Mouse (Mus musculus) mature B cell (primary cell): ENCODE measurements around the gene Hist1h2ac.

ENCODE experiments used
- in situ Hi-C: fragments of 300-500 bp; cut with MboI; formaldehyde crosslinking; loops from 2 replicates; pipeline ENCODE4 v1.14.3; 2019

Gene Hist1h2ac

GRCm38 (mm10) chr13:23699767-23700166 is 16.0 kb upstream of the Hist1h2ac start:
- in situ Hi-C loops: loop anchor here (5.0 to 25.0 kb wide), 2 partner anchors 38 to 112 kb away; partner anchors contain the start of genes Hist1h1c, Hist1h3d and Hist1h4d

DNA sequence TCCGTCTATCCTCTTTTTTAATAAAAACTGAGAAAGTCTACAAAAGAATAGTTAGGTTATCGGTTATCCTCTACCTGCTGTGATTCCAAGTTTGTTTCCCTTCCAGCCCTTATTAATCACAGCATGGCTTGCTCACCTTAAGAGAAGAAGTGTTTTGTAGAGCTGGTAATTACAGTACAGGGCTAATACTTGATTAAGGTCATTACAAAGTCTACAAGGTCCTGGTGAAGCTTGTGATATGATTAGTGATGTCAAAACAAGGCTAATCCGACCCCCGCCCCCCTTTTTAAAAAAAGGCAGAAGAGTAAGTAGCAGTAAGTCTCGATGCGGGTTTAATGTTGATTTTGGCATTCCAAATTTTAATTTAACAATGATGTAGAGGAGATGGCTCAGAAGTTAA is 15.2 kb upstream of the Hist1h2ac start:
- in situ Hi-C loops: loop anchor here (5.0 to 25.0 kb wide), 2 partner anchors 38 to 112 kb away; partner anchors contain the start of genes Hist1h1c, Hist1h3d and Hist1h4d

- in situ Hi-C loops: loop anchor here (5.0 to 25.0 kb wide), 2 partner anchors 39 to 111 kb away; partner anchors contain the start of genes Hist1h1c, Hist1h3d and Hist1h4d
These were observed 14.5 kb upstream of the Hist1h2ac start, which contains the start of gene Hist1h4c for GRCm38 (mm10) chr13:23698300-23698693. Gene Hist1h4c (minus strand): TSS chr13:23698454.

GRCm38 (mm10) chr13:23697491-23698299 is 13.9 kb upstream of the Hist1h2ac start:
- in situ Hi-C loops: loop anchor here (5.0 to 25.0 kb wide), 2 partner anchors 40 to 110 kb away; partner anchors contain the start of genes Hist1h1c, Hist1h3d and Hist1h4d

GRCm38 (mm10) chr13:23696061-23696474 is 12.3 kb upstream of the Hist1h2ac start:
- in situ Hi-C loops: loop anchor here (5.0 to 25.0 kb wide), 2 partner anchors 41 to 109 kb away; partner anchors contain the start of genes Hist1h1c, Hist1h3d and Hist1h4d

DNA sequence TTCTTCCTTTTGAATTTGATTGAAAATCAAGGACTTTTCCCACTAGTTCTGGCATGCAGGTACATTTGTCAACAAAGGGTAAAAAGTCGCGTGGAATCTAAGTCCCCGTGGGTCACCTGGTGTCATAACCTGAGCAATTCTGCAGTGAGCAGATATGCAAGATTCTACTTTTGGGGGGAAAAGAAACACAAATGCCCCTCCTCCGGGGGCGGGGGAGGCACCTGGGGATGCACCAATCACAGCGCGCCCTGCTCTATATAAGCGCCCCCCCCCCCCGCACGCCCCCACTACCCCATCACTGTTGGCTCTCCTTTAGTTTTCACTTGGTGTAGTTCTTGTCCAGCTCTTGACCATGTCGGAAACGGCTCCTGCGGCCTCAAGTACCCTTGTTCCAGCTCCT is 11.8 kb upstream of the Hist1h2ac start, which contains the start of gene Hist1h1t:
Gene Hist1h1t, plus strand, starts transcription at position 301 of the 400 bp plus-strand sequence.
- in situ Hi-C loops: loop anchor here (5.0 to 25.0 kb wide), 2 partner anchors 42 to 108 kb away; partner anchors contain the start of genes Hist1h1c, Hist1h3d and Hist1h4d

- in situ Hi-C loops: loop anchor here (5.0 to 25.0 kb wide), 2 partner anchors 42 to 108 kb away; partner anchors contain the start of genes Hist1h1c, Hist1h3d and Hist1h4d
These were observed 11.2 kb upstream of the Hist1h2ac start for GRCm38 (mm10) chr13:23694956-23695355.

DNA sequence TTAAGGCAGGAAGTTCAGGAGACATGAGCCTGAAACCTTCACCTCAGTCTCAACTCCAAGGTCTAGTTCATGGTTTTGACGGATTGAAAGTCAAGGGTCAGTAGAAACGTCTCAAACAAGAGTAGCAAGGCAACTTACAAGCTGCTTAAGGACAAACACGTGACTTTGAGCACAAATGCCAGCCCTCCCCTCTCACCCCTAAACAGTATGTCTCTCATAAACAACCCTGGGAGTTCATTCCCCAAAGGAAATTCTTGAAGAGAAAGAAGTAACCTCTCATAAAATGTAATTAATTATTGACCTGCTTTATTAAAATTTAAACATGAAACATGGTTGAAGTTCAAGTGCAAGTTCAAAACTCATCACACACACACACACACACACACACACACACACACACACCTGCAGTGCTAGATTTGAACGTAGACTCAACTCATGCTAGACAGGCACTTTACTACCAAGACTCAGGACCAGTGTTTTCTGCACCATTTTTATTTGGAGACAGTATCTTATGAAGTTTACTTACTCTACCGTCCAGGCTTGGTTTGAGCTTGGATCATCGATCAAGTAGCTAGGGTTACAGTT is 10.2 kb upstream of the Hist1h2ac start:
- in situ Hi-C loops: loop anchor here (25.0 kb wide), 1 partner anchor 107 kb away; the partner anchor contains the start of genes Hist1h3d and Hist1h4d

DNA sequence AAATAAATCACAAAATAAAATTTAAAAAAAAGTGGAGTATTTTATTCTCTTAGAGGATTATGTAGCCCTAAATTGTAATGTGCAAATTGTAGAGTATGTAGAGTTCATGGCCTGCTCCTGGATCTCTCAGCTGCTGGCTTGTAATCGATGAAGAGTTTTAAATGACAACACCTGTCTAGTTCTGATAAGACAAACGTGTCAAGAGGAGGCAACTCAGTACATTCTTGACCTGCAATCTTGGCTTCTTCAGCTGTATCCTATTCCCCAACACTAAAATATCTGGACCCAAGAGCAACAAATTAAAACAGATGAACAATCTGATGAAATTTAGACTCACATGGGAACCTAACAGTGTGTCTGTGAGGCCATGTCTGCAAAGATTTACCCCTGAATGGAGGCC is 5.7 kb upstream of the Hist1h2ac start:
- in situ Hi-C loops: loop anchor here (10.0 to 25.0 kb wide), 3 partner anchors 102 to 1655 kb away; partner anchors contain the start of genes Hist1h2ah, Hist1h2bk, Hist1h3d and Hist1h4d

DNA sequence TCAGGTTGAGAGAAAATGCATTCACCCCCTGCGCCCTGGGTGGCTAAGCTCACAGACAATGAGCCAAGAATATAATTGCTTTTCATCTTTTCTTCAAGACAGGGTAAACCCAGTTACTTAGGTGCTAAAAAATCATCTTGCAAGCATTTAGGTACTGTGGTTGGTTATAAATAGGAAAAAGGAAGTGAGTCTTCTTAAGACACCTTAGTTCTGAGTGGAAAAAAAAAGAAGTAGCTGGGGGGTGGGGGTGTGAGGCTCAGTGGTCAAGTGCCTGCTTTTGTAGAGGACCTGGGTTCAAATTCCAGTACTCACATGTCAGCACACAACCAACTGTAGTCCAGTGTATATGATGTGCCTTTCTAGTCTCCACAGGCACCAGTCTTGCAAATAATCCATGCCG is 5.2 kb upstream of the Hist1h2ac start:
- in situ Hi-C loops: loop anchor here (10.0 to 25.0 kb wide), 3 partner anchors 102 to 1654 kb away; partner anchors contain the start of genes Hist1h2ah, Hist1h2bk, Hist1h3d and Hist1h4d

GRCm38 (mm10) chr13:23687907-23688306 is 4.2 kb upstream of the Hist1h2ac start:
- in situ Hi-C loops: loop anchor here (10.0 to 25.0 kb wide), 3 partner anchors 101 to 1653 kb away; partner anchors contain the start of genes Hist1h2ah, Hist1h2bk, Hist1h3d and Hist1h4d

- in situ Hi-C loops: loop anchor here (10.0 to 25.0 kb wide), 3 partner anchors 100 to 1652 kb away; partner anchors contain the start of genes Hist1h2ah, Hist1h2bk, Hist1h3d and Hist1h4d
These were observed 3.4 kb upstream of the Hist1h2ac start for GRCm38 (mm10) chr13:23687181-23687580.

DNA sequence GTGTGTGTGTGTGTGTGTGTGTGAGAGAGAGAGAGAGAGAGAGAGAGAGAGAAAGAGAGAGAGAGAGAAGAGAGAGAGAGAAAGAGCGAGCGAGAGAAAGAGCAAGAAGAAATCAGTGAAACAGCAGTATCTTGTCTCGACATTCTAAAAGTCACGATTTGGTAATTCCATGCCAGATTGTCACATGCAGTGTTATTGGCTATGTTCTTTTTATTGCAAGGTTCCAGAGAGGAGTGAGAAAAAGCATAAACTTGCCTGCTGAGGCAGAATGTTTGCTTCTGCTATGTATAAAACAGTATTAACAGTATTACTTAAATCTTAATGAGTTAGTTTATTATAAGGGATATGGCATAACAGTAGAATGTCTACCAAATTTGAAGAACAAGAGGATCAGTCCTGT is 2.2 kb upstream of the Hist1h2ac start:
- in situ Hi-C loops: loop anchor here (10.0 to 25.0 kb wide), 3 partner anchors 99 to 1651 kb away; partner anchors contain the start of genes Hist1h2ah, Hist1h2bk, Hist1h3d and Hist1h4d

DNA sequence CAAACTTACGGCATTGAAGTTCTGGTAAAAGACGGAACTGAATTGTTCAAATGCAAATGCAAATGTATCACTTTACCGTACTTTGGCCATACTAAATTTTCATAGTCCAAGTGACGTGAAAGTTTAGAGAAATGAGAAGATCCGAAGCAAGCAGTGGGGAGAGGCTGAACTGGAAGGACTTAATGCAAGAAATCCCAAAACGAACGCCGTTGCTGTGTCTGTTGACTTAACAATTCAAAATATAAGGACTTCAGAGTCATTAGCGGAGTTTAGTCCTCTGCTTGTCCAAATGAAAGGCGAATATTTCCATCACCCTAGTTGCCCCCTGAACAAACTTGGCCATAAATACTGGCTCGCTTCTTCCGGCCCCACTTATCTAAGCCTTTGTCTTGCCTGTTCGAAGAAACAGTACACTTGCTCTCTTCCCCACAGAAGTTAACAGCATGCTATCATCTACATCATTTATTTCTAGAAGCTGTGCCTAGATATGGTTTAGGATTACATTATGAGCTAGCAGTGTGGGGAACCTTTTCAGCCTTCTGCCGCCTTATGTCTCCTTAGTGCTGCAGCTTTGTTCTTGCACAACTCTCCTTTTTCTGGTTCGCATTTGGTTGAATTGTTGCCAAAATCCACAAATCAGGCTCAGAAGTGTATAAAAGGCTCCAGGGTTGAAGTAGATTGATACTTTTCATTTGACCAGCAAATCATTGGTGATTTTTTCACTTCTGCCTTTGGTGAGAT is 1.5 kb upstream of the Hist1h2ac start:
- in situ Hi-C loops: loop anchor here (10.0 to 25.0 kb wide), 3 partner anchors 98 to 1650 kb away; partner anchors contain the start of genes Hist1h2ah, Hist1h2bk, Hist1h3d and Hist1h4d

DNA sequence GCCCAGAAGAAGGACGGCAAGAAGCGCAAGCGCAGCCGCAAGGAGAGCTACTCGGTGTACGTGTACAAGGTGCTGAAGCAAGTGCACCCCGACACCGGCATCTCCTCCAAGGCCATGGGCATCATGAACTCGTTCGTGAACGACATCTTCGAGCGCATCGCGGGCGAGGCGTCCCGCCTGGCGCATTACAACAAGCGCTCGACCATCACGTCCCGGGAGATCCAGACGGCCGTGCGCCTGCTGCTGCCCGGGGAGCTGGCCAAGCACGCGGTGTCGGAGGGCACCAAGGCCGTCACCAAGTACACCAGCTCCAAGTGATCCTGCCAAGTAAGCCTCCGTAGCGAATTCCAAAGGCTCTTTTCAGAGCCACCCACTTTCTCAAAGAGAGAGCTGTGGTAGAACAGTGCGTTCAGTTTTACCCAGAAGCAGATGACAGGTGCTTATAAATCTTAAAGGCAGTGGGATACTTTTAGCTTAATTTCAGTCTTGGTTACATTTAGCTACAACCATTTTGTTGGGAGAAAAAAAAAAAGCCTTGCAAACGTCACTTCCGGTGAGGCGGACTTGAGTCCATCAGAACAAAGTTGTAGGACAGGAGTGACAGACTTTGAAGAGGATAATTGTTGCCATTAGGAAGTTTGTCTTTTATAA is 672 bp upstream of the Hist1h2ac start:
- in situ Hi-C loops: loop anchor here (5.0 to 25.0 kb wide), 4 partner anchors 52 to 1650 kb away; partner anchors contain the start of genes Hist1h2ah, Hist1h2bk, Hist1h3d and Hist1h4d

- in situ Hi-C loops: loop anchor here (5.0 to 25.0 kb wide), 4 partner anchors 51 to 1648 kb away; partner anchors contain the start of genes Hist1h2ah, Hist1h2bk, Hist1h3d and Hist1h4d
These were observed 597 bp downstream of the Hist1h2ac start for GRCm38 (mm10) chr13:23682947-23683754.

GRCm38 (mm10) chr13:23682623-23682946 is 1.2 kb downstream of the Hist1h2ac start:
- in situ Hi-C loops: loop anchor here (5.0 to 25.0 kb wide), 4 partner anchors 50 to 1648 kb away; partner anchors contain the start of genes Hist1h2ah, Hist1h2bk, Hist1h3d and Hist1h4d

- in situ Hi-C loops: loop anchor here (5.0 to 25.0 kb wide), 4 partner anchors 50 to 1647 kb away; partner anchors contain the start of genes Hist1h2ah, Hist1h2bk, Hist1h3d and Hist1h4d
These were observed 1.7 kb downstream of the Hist1h2ac start for GRCm38 (mm10) chr13:23681990-23682582.
